Mouse (Mus musculus): ENCODE results near the gene Capza1.
"Not testable (repeated sequence)": the region's sequence is repeated elsewhere in the genome, so short reads cannot be mapped to it uniquely, and the experiment has no call there.

Gene Capza1

GRCm38 (mm10) chr3:104817991-104818748 is 46.1 kb downstream of the Capza1 start, which contains the start of gene Mov10:
Gene Mov10, minus strand, starts transcription at chr3:104818563.
- peak; percentile 88 for DNase-seq (ENCODE audit: extremely low read depth, insufficient read length, low spot score)

DNA sequence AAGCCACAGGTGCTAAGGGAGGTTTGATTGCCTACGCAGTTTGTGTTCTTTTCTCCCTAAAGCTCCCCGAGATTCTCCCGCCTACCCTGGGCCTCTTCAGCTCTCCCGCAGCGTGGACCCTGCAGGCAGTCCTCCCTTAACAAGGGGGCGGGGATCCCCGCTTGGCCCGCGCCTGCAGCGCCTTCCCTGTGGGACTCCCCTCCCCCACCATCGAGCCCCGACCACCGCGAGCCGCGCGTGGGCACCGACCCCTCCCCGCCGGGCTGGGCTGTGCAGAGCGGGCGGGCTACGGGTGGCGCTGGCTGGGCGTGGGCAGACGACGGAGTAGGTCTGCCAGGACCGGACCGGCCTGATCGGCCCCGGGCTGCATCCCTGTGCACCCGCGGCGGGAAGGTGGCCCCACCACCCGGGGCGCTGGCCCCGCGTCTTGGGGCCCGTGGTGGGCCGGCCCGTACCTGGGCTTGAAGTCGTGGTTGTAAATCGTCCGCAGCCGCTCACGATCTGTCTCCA is 46.8 kb downstream of the Capza1 start:
- DNase-seq (ENCODE audit: extremely low read depth, insufficient read length, low spot score), result peak; percentile 81

- no peak for DNase-seq (ENCODE audit: extremely low read depth, insufficient read length, low spot score)
Observed at GRCm38 (mm10) chr3:104816130-104816529, 48.2 kb downstream of the Capza1 start.

- DNase-seq (ENCODE audit: extremely low read depth, insufficient read length, low spot score), result no peak
Observed at GRCm38 (mm10) chr3:104815346-104815745, 49.0 kb downstream of the Capza1 start.

DNA sequence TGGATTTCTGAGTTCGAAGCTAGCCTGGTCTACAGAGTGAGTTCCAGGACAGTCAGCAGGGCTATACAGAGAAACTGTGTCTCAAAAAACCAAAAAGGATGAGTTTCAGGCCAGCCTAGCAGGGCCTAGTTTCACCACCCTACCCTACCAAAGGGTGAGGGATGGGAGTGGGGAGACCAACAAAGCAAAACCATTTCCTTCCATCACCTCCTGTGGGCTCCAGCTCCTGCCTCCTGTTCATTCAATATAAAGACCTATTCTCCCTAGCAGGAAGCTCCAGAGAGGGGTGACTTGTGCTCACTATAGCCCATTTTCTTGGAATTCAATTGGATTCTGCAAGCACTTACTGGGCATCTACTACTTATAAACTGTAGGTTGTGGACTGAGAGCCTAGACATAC is 49.6 kb downstream of the Capza1 start:
- DNase-seq (ENCODE audit: extremely low read depth, insufficient read length, low spot score), result no peak

DNA sequence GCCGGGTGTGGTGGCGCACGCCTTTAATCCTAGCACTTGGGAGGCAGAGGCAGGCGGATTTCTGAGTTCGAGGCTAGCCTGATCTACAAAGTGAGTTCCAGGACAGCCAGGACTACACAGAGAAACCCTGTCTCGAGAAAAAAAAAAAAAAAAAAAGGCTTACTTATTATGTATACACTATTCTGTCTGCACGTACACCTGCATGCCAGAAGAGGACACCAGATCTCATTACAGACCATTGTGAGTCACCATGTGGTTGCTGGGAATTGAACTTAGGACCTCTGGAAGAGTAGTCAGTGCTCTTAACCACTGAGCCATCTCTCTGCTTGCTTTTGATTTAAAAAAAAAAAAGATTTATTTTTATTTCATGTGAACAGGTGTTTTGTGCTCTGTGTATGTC is 51.1 kb downstream of the Capza1 start:
- DNase-seq (ENCODE audit: extremely low read depth, insufficient read length, low spot score), result not testable (repeated sequence)

- no peak for DNase-seq (ENCODE audit: extremely low read depth, insufficient read length, low spot score)
Observed at GRCm38 (mm10) chr3:104812254-104812653, 52.1 kb downstream of the Capza1 start.

DNA sequence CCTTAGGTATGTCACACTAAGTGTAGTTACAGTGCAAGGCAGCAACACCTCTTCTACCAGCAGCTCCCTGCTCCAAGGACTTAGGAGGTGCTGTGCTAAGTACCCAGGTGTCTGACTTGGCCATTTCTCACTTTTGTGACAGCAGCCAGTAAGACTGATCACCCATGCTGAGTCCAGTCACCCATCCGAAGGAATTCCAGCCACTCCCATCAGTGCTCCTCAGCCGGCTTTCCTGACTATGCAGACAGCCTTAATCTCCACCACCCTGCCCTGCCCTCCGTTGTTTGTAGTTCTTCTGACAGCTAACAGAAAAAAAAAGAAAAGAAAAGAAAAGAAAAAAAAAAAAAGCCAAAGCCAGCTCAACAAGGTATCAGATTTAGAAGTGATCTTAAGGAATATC is 52.6 kb downstream of the Capza1 start:
- DNase-seq (ENCODE audit: extremely low read depth, insufficient read length, low spot score), result no peak

- no peak for DNase-seq (ENCODE audit: extremely low read depth, insufficient read length, low spot score)
Observed at GRCm38 (mm10) chr3:104805539-104805938, 58.8 kb downstream of the Capza1 start.

DNA sequence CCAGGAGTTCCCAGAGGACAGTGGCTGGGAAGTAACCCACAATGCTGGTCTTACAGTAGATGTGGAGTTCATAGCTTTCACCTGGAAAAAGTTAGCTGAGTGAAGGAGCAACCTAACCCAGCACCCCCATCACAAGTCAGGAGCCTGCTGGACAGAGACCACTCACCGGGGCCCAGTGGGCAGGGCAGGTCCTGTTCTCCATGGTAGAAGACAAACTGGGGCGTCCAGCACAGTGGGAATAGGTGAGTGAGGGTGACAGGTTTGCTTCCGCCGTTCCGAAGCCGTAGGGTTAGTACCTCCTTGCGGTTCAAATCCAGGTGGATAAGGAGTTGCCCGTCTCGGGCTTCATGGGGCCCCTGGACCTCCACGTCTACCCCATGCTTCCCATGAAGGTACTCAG is 60.0 kb downstream of the Capza1 start:
- no peak for DNase-seq (ENCODE audit: extremely low read depth, insufficient read length, low spot score)

GRCm38 (mm10) chr3:104801481-104801880 is 62.8 kb downstream of the Capza1 start:
- no peak for DNase-seq (ENCODE audit: extremely low read depth, insufficient read length, low spot score)

DNA sequence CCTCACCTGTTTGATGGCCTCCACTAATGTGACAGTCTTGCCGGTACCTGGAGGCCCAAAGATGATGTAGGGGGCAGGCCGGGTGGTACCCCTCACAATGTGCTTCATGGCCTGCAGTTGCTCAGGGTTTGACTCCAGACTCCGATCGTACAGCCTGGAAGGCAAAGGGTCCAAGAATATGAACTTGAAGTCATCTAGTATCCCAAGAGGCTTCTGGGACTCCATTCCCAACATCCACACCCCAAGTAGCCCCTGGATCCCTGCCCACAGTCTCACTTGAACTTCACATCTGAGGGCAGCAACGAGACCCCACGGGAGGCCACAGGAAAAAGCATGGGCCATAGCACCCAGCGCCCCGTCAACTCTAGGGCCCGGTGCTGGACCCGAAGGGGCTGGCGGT is 63.6 kb downstream of the Capza1 start:
- no peak for DNase-seq (ENCODE audit: extremely low read depth, insufficient read length, low spot score)

GRCm38 (mm10) chr3:104796430-104797082 is 67.7 kb downstream of the Capza1 start:
- DNase-seq (ENCODE audit: extremely low read depth, insufficient read length, low spot score), result no peak

DNA sequence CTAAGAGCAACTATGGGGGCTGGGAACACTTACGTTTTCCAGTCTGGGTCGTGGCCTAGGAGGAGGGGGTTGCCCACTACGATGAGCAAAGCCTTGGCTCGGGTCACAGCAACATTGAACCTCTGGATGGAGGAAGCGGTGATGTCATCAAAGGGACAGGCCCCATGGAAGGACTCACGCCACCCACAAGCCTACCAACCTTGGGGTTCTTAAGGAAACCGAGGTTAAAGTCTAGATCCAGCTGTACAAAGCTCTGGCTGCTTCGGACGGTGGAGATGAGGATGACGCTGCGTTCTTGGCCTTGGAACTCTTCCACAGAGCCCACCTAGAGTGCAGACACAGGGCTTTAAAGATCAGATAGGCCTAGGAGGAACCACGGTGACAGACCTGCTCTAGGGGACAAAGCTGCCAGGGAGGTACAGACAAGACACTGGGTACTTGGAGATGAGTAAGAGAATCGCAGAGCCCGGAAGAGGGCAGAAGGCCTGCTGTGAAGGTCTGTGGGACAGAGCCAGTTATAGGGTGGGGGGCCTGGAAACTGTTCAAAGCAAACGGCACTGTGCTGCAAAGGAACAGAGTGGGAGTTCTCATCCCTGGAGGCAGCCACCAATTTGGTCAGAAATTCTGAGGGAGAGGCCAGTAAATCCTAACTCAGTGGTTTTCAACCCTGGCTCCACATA is 68.5 kb downstream of the Capza1 start:
- DNase-seq (ENCODE audit: extremely low read depth, insufficient read length, low spot score), result no peak

DNA sequence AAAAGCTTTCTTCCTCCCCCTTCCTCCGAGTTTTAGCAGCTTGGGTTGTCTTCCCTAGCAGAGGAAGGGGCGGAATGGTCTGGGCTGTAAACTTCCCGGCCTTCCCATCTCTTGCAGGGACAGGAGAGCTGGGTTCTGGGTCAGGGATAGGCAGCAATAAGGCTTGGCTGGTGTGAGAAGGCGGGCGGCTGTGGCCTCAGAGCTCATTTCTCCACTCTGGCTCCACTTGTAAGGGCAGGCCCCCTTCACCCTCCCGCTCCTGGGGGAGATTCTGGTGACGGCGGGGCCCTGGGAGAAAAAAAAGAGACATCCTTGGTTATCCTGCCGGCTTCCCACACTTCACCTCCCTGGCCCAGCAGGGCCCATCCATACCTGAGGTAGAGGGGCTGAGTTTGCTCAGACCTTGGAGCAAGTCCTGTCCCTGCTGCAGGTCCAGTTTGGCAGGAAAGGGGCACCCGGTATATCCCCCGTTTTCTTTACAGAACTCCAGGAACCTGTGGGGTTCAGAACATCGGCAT is 69.3 kb downstream of the Capza1 start:
- no peak for DNase-seq (ENCODE audit: extremely low read depth, insufficient read length, low spot score)

DNA sequence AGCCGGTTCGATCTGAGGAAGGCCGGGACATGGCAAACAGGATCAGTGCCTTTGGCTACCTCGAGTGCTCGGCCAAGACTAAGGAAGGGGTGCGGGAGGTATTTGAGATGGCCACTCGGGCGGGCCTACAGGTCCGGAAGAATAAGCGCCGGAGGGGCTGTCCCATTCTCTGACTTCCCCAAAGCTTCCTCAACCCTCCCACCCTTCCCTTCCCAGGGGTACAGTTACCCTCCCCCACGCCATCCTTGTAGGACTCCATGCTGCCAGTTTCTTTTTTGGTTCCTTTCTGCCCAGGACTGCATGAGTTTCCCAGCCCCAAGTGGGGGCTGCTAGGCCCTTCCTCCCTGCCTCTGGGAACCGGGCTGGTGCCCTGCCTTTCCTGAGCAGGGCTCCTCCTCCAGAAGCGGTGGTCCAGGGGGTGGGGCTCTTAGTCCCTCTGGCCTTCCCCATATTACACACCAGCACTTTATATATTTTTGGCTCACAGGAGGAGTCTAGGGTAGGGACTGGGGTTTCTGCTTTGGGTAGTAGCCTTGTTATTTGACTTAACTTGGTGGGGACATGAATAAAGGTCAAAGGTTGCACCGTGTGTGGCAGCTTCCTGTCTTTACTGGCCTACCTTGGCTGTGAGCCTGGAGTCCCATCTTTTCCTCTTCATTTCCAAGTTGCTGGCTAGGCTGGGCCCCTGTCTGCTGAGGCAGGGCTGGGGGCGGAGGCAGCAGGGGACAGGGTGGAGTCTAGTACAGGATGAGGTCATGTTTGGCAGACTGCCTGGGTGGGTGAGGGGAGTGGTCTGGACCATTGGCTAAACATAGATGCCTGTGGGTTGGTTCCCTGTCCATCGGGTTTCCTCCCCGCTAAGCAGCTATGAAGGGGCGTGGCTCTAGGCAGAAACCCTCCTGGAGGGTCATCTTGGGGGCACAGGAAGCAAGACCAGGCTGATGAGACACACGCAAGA is 70.2 kb downstream of the Capza1 start:
- peak; percentile 84 for DNase-seq (ENCODE audit: extremely low read depth, insufficient read length, low spot score)

- DNase-seq (ENCODE audit: extremely low read depth, insufficient read length, low spot score), result no peak
Observed at GRCm38 (mm10) chr3:104792360-104793270, 71.7 kb downstream of the Capza1 start.

DNA sequence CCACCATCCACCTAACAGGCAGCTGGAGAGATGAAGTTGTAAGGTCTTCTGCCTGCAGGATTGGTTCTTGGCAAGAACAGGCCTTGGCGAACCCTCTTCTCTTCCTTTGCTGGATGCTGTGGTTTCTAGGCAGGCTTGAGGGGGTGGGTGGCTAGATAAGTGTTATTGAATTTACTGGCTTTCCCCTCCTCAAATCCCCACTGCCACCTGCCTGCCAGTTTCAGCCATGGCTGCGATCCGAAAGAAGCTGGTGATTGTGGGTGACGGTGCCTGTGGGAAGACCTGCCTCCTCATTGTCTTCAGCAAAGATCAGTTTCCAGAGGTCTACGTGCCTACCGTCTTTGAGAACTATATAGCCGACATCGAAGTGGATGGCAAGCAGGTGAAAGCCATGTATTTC is 72.6 kb downstream of the Capza1 start:
- DNase-seq (ENCODE audit: extremely low read depth, insufficient read length, low spot score), result no peak

GRCm38 (mm10) chr3:104791017-104791416 is 73.3 kb downstream of the Capza1 start:
- DNase-seq (ENCODE audit: extremely low read depth, insufficient read length, low spot score), result no peak

Measured in 3134 (cell line).